Mouse (Mus musculus) brown adipose tissue, adult 24 weeks (tissue): ENCODE data around the gene Neurog1. TPM values are rescaled to one million over a fixed set of nuclear protein-coding genes. Genes with fewer than 3 reads are reported as not detected.

Source experiments
- H3K27ac ChIP-seq: fragments of 200-500 bp; replicated peaks from 2 replicates; pipeline ENCODE4 v1.5.1; 2012; ENCODE audit warnings: low read depth, mild to moderate bottlenecking, low read length
- H3K4me1 ChIP-seq: fragments of 200-500 bp; 2 replicates; pipeline ENCODE4 v1.6.1; 2012; ENCODE audit warnings: low read length, mixed read lengths; ENCODE audit not compliant: control insufficient read depth, insufficient read depth, insufficient read length
- H3K4me3 ChIP-seq: fragments of 200-500 bp; 2 replicates; pipeline ENCODE4 v1.5.1; 2012; ENCODE audit warnings: low read depth, mild to moderate bottlenecking, low read length, moderate library complexity; ENCODE audit not compliant: insufficient read depth
- polyA plus RNA-seq: library from polyadenylated mRNA; stranded (reverse); fragments of >200 nt; gene quantifications from 2 replicates; pipeline ENCODE4 v1.2.4, GENCODE M21; 2012; ENCODE audit not compliant: missing spikeins, insufficient read depth, insufficient read length

Gene Neurog1
- polyA plus RNA-seq, 1 experiment, result not detected

DNA sequence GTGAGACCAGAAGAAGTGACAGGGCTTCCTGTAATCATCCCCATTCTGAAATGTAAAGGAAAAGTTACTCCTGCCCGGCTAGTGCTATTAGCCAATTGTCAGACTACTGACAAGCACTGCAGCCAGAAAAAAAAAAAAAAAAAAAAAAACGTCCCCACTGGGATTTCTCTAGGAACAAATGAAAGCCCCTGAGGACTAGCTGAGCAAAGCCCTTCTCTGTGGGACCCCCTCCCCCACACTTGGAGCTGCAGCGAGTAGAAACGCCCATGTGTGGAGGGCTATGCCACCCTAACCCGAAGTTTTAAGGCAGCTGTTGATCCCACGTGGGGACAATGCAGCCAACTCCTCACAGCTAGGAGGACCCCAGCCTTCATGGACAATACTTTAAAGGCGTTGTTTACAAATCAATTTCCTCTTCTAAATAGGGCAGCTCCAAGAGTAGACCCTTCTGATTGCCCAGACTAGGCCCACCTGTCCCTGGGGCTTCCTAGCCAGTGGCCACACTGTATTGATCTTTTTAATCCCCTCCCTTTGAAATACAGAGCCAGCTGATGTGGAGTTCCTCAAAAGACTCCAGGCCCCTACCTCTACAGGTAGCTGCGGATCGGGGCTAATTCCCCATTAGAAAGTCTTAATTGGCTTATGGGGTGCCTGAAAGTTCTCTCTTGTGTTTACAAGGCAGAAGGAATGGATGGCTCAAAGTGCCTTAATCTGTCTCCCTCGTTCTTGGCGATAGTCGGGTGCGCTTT lies 2.2 kb downstream of the Neurog1 start:
- Histone ChIP-seq H3K27ac (no peak overlapping the region), H3K4me1 (no peaks in the 10 kb centered on the region)

DNA sequence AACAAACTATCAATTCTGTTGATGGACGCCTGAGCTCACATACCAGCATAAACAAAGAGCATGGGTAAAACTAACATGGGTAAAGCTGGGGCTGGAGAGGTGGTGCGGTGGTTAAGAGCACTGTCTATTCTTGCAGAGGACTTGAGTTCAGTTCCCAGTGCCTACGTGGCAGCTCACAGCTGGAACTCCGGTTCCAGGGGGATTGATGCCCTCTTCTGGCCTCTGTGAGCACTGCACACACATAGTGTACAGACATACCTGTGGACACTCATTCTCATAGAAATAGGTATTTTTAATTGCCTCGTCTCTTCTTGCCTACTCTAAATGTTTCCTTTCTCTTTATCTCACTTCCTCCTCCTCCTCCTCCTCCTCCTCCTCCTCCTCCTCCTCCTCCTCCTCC lies 8.9 kb downstream of the Neurog1 start:
- H3K4me1 ChIP-seq, result no peaks in the 10 kb centered on the region
- H3K4me3 ChIP-seq, result no peak overlapping the region
- no peak overlapping the region for H3K27ac ChIP-seq

More for the DNA sequence above, 2.2 kb downstream of the Neurog1 start:
- H3K4me3 ChIP-seq, result no peak overlapping the region

DNA sequence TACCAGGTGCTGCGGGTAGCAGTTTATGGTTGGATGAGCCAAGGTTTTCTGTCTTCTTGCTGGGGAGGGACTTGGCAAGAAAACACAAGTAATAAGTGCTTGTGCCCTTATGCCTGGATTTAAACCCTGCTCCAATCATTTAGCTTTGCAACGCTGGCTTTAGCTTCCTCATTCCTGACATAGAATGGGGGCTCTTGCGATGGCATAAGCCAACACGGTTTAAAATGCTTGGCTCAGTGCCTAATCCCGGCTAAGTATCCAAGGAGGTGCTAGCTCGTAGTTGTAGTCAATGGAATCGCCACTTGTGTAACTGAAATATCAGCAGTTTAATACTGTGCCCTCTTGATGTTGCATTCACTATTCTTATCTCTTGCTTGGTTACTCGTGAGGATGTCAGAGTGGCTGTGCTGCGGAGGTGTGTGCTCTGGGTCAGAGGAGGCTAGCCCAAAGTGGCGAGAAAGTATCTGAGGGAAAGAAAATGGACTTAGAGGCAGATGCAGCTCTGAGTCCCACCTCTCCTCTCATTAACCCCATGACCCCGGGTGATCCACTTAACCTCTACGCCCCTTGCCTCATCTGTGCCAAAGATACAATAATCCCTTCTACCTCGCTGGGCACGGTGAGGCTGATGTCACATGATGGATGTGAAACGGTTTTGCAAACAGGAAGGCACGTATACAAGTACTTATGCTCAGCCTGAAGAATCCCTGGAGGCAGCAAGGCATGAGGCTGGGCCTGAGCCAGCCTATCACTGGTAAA lies 11.8 kb downstream of the Neurog1 start:
- Histone ChIP-seq H3K27ac (no peak overlapping the region), H3K4me1 (no peaks in the 10 kb centered on the region), H3K4me3 (no peak overlapping the region)

DNA sequence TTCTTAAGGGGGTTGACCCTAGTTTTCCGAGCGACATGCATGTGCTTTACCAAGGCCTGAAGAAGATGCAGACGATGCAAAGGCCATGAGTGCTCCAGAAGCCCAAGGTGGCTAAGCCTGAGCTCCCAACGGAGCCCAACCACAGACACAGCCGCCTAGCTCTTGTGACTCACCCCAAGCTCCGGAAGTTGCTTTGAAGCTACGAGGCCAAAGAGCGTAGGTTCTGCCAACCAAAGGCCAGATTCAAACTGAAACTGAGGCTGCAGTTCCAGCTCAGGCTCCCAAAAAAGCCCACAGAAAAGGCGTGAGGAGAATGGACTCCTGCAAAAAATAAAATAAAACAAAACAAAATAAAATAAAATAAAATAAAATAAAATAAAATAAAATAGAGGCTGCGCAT lies 14.1 kb downstream of the Neurog1 start:
- no peaks in the 10 kb centered on the region for H3K4me1 ChIP-seq
- no peak overlapping the region for H3K27ac ChIP-seq

DNA sequence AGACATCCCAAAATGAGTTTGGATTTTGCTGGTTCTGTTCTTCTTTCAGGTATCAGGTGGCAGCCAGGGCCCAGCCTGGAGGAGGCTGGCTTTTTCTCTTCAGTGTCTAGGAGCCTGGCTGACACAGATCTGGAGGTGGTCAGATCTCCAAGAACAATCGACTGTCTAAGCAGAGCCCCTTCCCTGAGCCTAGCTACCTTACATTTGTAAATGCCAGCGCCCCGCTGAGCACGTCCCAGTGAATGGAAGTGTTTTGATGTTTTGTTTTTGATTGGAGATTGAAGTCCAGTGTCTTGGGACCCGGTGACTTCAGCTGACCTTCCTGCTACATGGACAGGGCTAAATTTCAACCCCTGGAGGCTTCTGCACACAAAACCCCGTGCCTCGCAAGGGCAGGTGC lies 15.8 kb downstream of the Neurog1 start:
- no peak overlapping the region for H3K27ac ChIP-seq
- no peaks in the 10 kb centered on the region for H3K4me1 ChIP-seq
- no peak overlapping the region for H3K4me3 ChIP-seq

More for the DNA sequence above, 14.1 kb downstream of the Neurog1 start:
- H3K4me3 ChIP-seq, result no peak overlapping the region

DNA sequence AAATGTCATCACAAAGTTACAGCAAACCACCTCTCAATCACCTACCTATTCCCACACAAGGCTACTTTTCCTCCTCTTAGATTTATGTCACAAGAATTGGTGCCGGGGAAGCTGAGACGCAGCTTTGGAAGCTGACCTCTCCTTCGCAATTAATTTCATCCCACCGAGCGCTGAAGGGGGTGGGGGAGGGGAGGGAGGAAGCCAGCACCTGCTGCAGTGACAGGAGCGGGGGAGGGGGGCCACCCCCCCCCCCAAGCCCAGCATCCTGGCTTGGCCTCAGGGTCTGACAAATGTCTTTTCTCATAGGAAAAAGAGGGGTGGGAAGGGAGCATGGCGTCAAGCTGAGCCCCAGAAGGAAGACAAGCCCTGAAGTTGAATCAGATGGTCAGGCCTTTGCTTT lies 23.2 kb downstream of the Neurog1 start:
- no peak overlapping the region for H3K27ac ChIP-seq
- H3K4me1 ChIP-seq, result no peaks in the 10 kb centered on the region
- H3K4me3 ChIP-seq, result no peak overlapping the region

DNA sequence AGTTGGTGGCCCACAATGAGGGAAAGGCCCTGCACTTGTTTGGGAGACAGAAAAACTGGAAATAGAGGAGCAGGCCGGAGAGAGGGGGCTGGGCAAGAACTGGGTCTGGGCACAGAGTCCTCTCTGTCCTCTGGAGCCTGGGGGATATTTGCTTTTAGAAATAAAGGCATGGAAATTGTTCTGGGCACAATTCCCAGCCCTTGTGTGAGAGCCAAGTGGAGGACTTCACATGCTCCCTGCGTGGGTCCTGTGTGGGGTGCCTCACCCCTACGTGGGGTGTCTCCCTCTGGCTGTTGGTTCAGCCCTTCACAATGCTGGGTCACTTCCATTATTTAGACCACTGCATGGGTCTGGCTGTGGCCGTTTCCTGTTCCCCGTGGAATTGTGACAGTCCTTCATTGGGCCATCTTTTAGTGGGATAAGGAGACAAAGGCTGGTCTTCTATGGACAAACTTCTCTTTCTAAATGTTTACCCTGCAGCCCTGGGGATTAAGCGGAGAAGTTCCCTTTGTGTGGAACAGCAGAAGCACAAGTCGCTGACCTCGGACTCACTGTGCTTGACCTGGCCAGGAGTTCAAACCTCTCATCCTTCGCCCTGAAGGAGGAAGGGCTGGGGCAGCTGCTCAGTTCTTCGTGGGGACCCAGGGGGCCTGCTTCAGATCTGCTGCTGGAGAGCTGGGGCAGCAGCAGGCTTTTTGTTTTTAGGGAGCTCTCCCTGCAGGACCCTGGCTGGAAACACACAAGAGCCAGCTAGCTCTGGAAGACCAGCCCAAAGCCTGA lies 25.6 kb downstream of the Neurog1 start:
- no peaks in the 10 kb centered on the region for H3K4me1 ChIP-seq
- no peak overlapping the region for H3K4me3 ChIP-seq
- no peak overlapping the region for H3K27ac ChIP-seq

DNA sequence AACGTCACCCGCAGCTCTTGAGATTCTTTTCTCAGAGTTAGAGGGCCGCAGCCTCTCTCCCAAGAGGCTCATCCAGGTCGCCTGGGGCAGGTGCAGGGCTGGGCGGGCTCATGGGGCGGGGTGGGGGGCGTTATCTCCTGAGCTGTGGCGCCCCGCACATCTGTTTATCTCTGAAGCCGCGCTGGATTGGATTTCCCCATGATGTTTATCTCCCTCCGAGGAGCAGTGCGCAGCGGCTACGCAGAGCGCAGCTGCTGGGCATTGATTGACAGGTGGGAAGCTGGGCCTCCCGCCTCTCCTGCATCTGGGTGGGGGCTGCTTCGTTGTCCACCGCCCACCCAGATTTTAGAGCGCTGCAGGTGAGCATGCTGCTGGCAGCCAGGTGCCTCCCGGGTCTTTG lies 28.3 kb downstream of the Neurog1 start:
- Histone ChIP-seq H3K4me1 (no peaks in the 10 kb centered on the region), H3K4me3 (no peak overlapping the region), H3K27ac (no peak overlapping the region)

DNA sequence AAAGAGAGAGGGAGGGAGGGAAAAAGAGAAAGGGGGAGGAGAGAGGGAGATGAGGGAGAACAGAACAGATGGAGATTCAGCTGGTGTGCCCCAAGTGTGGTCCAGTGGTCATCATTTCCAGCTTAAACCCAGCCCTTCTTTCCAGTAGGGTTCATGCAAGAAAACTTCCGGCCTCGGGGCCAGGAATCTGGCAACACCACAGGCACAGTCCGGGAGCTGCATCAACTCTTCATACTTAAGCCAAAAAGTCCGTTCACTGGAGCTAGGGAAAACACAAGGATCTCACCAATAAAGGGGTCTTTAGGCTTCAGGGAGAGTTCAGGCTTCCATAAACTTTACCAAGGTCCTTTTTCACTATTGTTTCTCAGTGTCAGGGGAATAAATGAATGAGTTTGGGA lies 29.1 kb downstream of the Neurog1 start:
- H3K27ac ChIP-seq, result no peak overlapping the region
- no peaks in the 10 kb centered on the region for H3K4me1 ChIP-seq
- no peak overlapping the region for H3K4me3 ChIP-seq

DNA sequence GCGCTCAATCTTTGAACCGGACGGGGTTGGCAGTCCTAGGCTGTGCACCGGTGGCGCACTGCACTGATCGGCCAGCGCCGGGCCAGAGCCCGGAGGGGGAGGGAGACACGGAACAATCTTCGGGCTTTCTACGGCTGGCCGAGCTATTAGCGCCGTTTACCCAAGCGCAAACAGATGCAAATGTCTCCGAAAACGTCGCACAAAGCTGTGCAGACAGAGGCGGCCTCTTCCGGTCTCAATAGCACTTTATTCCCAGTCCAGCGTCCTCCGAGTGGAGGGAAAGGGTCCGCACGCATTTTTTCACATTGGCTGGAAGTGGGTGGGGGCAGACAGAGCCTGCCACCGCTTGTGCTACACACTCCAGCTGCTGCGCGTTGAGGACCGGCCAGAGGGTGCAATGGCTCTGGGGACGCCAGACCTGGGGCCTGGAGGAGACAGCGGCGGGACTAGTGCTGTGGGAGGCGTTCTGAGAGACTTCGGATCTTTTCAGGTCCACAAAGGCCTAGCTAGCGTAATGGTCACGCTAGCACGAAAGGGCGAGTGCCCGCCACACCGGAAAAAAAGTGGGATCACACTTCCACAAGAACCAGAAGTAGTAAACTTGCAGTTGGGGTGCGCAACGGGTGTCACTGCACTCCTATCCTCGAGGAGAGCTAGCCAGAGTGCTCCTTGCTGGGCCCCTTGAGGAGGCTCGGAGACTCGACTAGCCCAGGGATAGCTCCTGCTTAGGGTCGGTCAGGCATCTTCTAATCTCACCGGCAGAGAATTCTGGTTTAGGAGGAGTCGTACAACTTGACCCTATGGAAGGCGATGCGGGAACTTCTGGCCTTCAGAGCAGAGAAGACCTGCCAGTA lies 29.7 kb downstream of the Neurog1 start:
- Histone ChIP-seq H3K4me3 (no peak overlapping the region), H3K27ac (no peak overlapping the region), H3K4me1 (no peaks in the 10 kb centered on the region)

DNA sequence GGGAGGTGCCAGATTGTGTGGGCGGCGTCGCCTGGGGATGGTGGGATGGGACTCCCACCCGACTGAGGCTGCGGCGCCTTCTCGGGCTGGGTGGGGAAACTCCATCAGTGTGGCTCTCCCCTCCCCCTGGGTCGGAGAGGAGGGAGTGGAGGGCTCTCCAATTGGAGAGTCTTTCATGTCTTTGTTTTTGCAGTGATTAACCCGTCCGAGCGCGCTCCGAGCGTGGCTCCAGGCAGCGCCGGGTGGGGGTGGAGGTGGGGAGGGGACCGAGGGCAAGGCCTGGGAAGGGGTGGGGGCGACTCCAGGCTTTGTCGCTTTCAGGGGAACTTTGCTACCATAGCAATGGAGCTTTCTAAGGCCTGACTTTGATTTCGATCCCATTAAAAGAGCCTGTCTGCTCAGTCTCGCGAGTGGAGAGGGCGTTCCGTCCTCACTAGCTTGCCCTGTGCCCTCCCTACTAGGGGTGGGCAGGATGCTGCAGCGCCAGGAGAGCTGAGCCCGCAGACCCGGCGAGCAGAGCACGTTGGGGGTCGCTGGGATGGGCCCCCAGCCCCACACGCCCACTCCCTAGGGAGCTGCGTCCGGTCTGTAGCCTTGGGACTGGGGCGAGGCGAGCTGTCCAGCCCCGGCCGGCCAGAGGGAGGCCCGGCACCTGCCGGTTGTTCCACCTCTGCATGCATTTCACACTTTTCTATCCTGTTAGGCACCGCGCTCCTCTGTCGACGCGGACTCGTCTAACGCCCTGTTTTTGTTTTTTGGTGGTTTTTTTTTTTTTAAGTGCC lies 30.6 kb downstream of the Neurog1 start:
- Histone ChIP-seq H3K27ac (no peak overlapping the region), H3K4me3 (no peak overlapping the region; the same call in 1 of the 2 replicates), H3K4me1 (no peaks in the 10 kb centered on the region)

DNA sequence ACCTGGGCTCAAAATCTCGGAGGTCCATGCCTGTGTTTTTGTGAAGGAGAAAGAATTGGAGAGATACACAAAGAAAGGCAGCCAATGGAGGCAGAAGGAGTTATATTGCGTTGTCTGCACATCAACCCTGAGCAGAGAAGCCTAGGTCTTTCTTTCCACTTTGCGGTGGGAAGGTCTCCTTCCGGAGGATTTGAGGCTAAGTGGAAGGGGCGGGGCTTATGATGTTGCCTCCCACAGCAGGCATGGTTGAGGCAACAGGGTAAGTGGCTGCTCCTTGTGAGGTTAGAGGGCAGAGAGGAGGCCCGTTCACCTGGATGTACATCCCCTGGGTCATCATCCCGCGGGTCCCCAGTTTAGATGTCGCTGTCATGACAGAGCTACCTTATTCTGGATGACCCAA lies 32.7 kb downstream of the Neurog1 start:
- Histone ChIP-seq H3K4me3 (no peak overlapping the region), H3K27ac (no peak overlapping the region), H3K4me1 (no peaks in the 10 kb centered on the region)

DNA sequence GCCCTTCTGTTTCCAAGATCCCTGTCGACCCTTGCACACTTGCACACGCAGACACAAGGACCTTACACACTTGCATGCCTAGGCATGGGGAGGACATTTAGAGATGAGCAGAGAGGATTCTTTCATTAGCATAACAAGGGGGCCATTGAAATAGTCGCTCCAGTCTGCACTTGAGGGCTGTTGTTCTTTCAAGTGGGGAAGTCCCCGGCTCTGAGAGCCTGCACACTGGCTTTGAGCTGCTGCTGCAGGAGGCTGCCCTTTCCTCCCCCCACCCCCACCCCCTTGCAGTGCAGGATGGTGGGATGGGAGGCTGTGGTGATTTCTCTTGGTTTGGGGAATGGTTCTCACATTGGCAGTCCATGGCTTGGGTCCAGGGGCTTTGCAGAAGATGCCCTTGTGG lies 35.9 kb downstream of the Neurog1 start:
- Histone ChIP-seq H3K4me1 (no peaks in the 10 kb centered on the region), H3K4me3 (no peak overlapping the region), H3K27ac (no peak overlapping the region)

DNA sequence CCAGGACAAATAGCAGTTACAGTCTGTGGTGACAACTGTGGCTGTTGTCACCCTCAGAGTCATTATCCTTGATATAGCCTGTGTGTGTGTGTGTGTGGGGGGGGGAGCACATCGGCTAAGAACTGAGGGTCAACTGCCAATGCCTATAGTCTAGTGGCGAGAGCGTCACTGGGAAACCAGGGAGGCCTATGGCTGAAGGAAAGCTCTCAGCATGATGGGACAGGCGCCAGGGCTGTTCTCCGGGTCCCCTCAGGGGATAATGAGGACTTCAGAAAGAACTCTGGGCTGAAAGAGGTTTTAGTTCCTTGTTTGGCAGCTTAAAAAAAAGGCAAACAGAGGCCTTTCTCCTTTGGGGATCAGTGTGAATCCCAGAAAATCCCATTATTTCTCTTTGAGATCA lies 37.3 kb downstream of the Neurog1 start:
- no peaks in the 10 kb centered on the region for H3K4me1 ChIP-seq
- H3K27ac ChIP-seq, result no peak overlapping the region
- H3K4me3 ChIP-seq, result no peak overlapping the region
